Mouse (Mus musculus) lung, adult 18-20 months (tissue): Measurements from ENCODE around the gene Ctsd.
A peak's percentile ranks its signal among the peaks of the same experiment; 100 is the strongest.

Experiments used
- DNase-seq, 2 experiments: peaks; one replicate each; pipeline ENCODE4 v3.0.0; 2022; ENCODE audit warnings: mixed read lengths in 2 of 2

The Ctsd gene

GRCm38 (mm10) chr7:142331281-142331680 lies 56.6 kb downstream of the Ctsd start:
- no peak for DNase-seq

GRCm38 (mm10) chr7:142330271-142330724 lies 57.5 kb downstream of the Ctsd start:
- DNase-seq: peak; percentile 14 to 23

- DNase-seq: no peak
Measured at GRCm38 (mm10) chr7:142328507-142328906, 59.3 kb downstream of the Ctsd start.

GRCm38 (mm10) chr7:142326714-142327445 lies 61.0 kb downstream of the Ctsd start:
- DNase-seq: no peak
